Mouse (Mus musculus) heart, embryonic 13.5 days (tissue): Measurements from ENCODE around the gene Tmem86a. TPM values are rescaled to one million over a fixed set of nuclear protein-coding genes. Genes with fewer than 3 reads are reported as not detected.

Source experiments
- ATAC-seq: fragments of 200-750 bp; cut with Nextera tagmentation; 2 replicates; pipeline ENCODE4 v1.8.0; 2017; ENCODE audit warnings: moderate TSS enrichment; ENCODE audit not compliant: insufficient number of reproducible peaks, low FRiP score, low TSS enrichment; ENCODE audit errors: extremely low read depth
- H3K27ac ChIP-seq: fragments of 300-500 bp; sonication (generic); replicated peaks from 2 replicates; pipeline ENCODE4 v1.5.1; 2015; ENCODE audit warnings: moderate library complexity, mild to moderate bottlenecking, inconsistent platforms
- H3K27me3 ChIP-seq: fragments of 300-500 bp; sonication (generic); replicated peaks from 2 replicates; pipeline ENCODE4 v1.6.1; 2015; ENCODE audit warnings: mild to moderate bottlenecking, inconsistent platforms
- H3K36me3 ChIP-seq: fragments of 300-500 bp; sonication (generic); 2 replicates; pipeline ENCODE4 v1.6.1; 2015; ENCODE audit warnings: mild to moderate bottlenecking, inconsistent platforms
- H3K4me1 ChIP-seq: fragments of 300-500 bp; sonication (generic); 2 replicates; pipeline ENCODE4 v1.6.1; 2015; ENCODE audit warnings: inconsistent platforms
- H3K4me2 ChIP-seq: fragments of 300-500 bp; sonication (generic); 2 replicates; pipeline ENCODE4 v1.6.1; 2015; ENCODE audit warnings: inconsistent platforms, mild to moderate bottlenecking, moderate library complexity
- H3K4me3 ChIP-seq: fragments of 300-500 bp; sonication (generic); 2 replicates; pipeline ENCODE4 v1.5.1; 2015; ENCODE audit warnings: moderate library complexity, mild to moderate bottlenecking, inconsistent platforms
- H3K9ac ChIP-seq: fragments of 300-500 bp; sonication (generic); 2 replicates; pipeline ENCODE4 v1.6.1; 2015; ENCODE audit warnings: inconsistent platforms, mild to moderate bottlenecking, moderate library complexity
- H3K9me3 ChIP-seq: fragments of 300-500 bp; sonication (generic); 2 replicates; pipeline ENCODE4 v1.6.1; 2016; ENCODE audit warnings: inconsistent platforms
- whole genome bisulfite sequencing: fragments of 180-500 bp; shearing (Covaris S2); methylation state at CpG from one replicate; pipeline ENCODE4 v1.1.7; 2015; ENCODE audit warnings: mixed read lengths; 5-methylcytosine and 5-hydroxymethylcytosine counted together
- polyA plus RNA-seq: library from polyadenylated mRNA; unstranded; fragments of >200 nt; fragmentation: Nextera tagmentation; extraction: Ambion mirVana; gene quantifications from 2 replicates; pipeline ENCODE4 v1.2.1, GENCODE M21; 2015

Gene Tmem86a
- polyA plus RNA-seq, 1 experiment from 2014 or later: 22.5 TPM

GRCm38 (mm10) chr7:47080868-47081267, 30.5 kb downstream of the Tmem86a start:
- no peak for ATAC-seq

GRCm38 (mm10) chr7:47081277-47081676, 30.9 kb downstream of the Tmem86a start:
- Histone ChIP-seq H3K4me1 (peaks cover 7% of the 10 kb centered on the region), H3K9me3 (no peaks in the 10 kb centered on the region), H3K4me2 (no peak overlapping the region; the same call in 1 of the 2 replicates), H3K4me3 (no peak overlapping the region), H3K36me3 (no peaks in the 10 kb centered on the region), H3K9ac (peak overlapping the region; percentile 56; the same call in 1 of the 2 replicates), H3K27me3 (no peaks in the 10 kb centered on the region), H3K27ac (no peak overlapping the region)
- ATAC-seq: no peak
- WGBS: 34% methylated on average over 6 of the region's 6 CpGs

More at GRCm38 (mm10) chr7:47080868-47081267, 30.5 kb downstream of the Tmem86a start:
- Histone ChIP-seq H3K4me1 (peaks cover 7% of the 10 kb centered on the region), H3K9me3 (no peaks in the 10 kb centered on the region), H3K4me3 (no peak overlapping the region), H3K4me2 (no peak overlapping the region; the same call in 1 of the 2 replicates), H3K9ac (peak overlapping the region; percentile 56; the same call in 1 of the 2 replicates), H3K27ac (no peak overlapping the region), H3K27me3 (no peaks in the 10 kb centered on the region), H3K36me3 (no peaks in the 10 kb centered on the region)
- 31% methylated on average over 3 of the region's 3 CpGs for WGBS

- Histone ChIP-seq H3K27ac (no peak overlapping the region), H3K4me1 (peaks cover 7% of the 10 kb centered on the region), H3K4me3 (no peak overlapping the region), H3K27me3 (no peaks in the 10 kb centered on the region), H3K4me2 (no peak overlapping the region), H3K36me3 (no peaks in the 10 kb centered on the region), H3K9ac (no peak overlapping the region), H3K9me3 (no peaks in the 10 kb centered on the region)
- no peak for ATAC-seq
- 54% methylated on average over 1 of the region's 1 CpGs for WGBS
Measured at GRCm38 (mm10) chr7:47085075-47085474, 34.7 kb downstream of the Tmem86a start.

DNA sequence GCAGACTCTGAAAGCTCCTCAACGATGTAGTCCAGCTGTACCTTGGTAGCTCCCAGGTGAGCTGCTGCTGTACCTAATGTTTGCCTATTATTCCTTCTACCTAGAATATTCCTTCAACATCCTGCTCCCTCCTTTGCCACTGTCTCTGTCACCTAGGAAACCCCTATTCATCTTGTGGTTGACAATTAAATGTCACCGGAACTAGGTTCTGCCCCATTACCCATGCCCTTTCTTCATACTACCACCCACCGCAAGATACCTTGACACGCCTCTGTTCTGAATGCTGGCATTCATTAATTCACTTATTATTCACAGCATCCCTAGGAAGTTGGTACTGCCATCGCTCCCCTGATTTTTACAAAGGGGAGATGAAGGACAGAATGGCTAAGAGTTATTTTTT, 43.5 kb downstream of the Tmem86a start:
- H3K27me3 ChIP-seq: no peaks in the 10 kb centered on the region; the same call in 1 of the 2 replicates
- H3K36me3 ChIP-seq: no peaks in the 10 kb centered on the region
- H3K27ac ChIP-seq: no peak overlapping the region
- no peaks in the 10 kb centered on the region for H3K9me3 ChIP-seq
- no peak for ATAC-seq
- H3K9ac ChIP-seq: no peak overlapping the region
- no peak overlapping the region for H3K4me2 ChIP-seq
- no peaks in the 10 kb centered on the region for H3K4me1 ChIP-seq
- no peak overlapping the region for H3K4me3 ChIP-seq
- 75% methylated on average over 5 of the region's 5 CpGs for WGBS

GRCm38 (mm10) chr7:47094969-47095368, 44.6 kb downstream of the Tmem86a start:
- Histone ChIP-seq H3K4me2 (no peak overlapping the region), H3K9ac (no peak overlapping the region), H3K4me3 (no peak overlapping the region), H3K4me1 (no peaks in the 10 kb centered on the region), H3K27me3 (no peaks in the 10 kb centered on the region; the same call in 1 of the 2 replicates), H3K9me3 (no peaks in the 10 kb centered on the region), H3K27ac (no peak overlapping the region), H3K36me3 (no peaks in the 10 kb centered on the region)
- no peak for ATAC-seq
- WGBS: 60% methylated on average over 2 of the region's 2 CpGs

- H3K9me3 ChIP-seq: no peaks in the 10 kb centered on the region
- H3K9ac ChIP-seq: no peak overlapping the region
- no peak overlapping the region for H3K4me2 ChIP-seq
- 55% methylated on average over 7 of the region's 7 CpGs for WGBS
- 0 out of 2 replicates have a peak, but pooled peaks cover 4% of the 10 kb centered on the region for H3K27me3 ChIP-seq
- no peak overlapping the region for H3K27ac ChIP-seq
- H3K4me3 ChIP-seq: no peak overlapping the region
- no peak for ATAC-seq
- no peaks in the 10 kb centered on the region for H3K36me3 ChIP-seq
- H3K4me1 ChIP-seq: no peaks in the 10 kb centered on the region
Measured at GRCm38 (mm10) chr7:47098044-47098443, 47.6 kb downstream of the Tmem86a start.

- Histone ChIP-seq H3K9ac (no peak overlapping the region), H3K36me3 (no peaks in the 10 kb centered on the region), H3K27me3 (0 out of 2 replicates have a peak, but pooled peaks cover 4% of the 10 kb centered on the region), H3K4me1 (no peaks in the 10 kb centered on the region), H3K9me3 (no peaks in the 10 kb centered on the region), H3K4me3 (no peak overlapping the region), H3K27ac (no peak overlapping the region), H3K4me2 (no peak overlapping the region)
- WGBS: 66% methylated on average over 7 of the region's 7 CpGs
- no peak for ATAC-seq
Measured at GRCm38 (mm10) chr7:47099306-47099705, 48.9 kb downstream of the Tmem86a start.

GRCm38 (mm10) chr7:47100615-47101014, 50.2 kb downstream of the Tmem86a start:
- no peak overlapping the region for H3K4me2 ChIP-seq

GRCm38 (mm10) chr7:47102970-47103369, 52.6 kb downstream of the Tmem86a start:
- no peaks in the 10 kb centered on the region for H3K4me1 ChIP-seq
- 64% methylated on average over 2 of the region's 2 CpGs for WGBS
- ATAC-seq: no peak

More at GRCm38 (mm10) chr7:47100615-47101014, 50.2 kb downstream of the Tmem86a start:
- no peaks in the 10 kb centered on the region for H3K4me1 ChIP-seq
- H3K27ac ChIP-seq: no peak overlapping the region
- no peak overlapping the region for H3K4me3 ChIP-seq
- no peaks in the 10 kb centered on the region for H3K9me3 ChIP-seq
- ATAC-seq: no peak
- H3K9ac ChIP-seq: no peak overlapping the region
- 69% methylated on average over 6 of the region's 6 CpGs for WGBS
- 0 out of 2 replicates have a peak, but pooled peaks cover 4% of the 10 kb centered on the region for H3K27me3 ChIP-seq
- no peaks in the 10 kb centered on the region for H3K36me3 ChIP-seq

DNA sequence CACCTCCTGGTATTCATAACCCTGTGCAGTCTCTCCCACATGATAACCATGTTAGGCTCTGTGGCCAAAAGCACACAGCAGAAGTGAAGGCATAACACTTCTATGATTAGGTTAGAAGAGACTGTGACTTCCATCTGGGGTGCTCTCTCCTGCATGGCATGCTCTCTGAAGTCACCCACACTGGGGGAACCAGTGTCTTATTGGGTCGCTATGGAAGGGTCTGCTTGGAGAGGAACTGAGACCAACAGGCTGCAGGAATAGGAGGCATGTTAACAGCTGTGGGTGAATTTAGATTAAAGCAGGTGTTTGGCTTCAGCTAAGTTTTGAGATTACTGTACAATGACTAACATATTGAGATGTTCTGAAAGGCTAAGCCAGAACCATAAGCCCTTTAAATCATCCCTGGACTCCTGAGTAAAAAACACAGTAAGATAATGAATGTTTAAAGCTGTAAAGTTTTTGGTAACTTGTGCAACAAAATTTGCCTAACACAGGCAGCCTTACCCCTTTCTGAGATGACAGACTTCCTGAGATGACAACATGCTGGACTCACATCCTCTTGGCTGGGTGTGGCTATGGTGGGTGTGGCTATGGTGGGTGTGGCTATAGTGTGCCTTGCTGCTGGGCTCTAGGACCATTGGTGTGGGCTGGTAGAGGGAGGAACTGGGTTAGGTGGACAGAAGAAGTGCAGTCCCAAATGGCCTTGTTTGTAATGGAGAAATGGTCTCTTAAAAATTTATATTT, 53.4 kb downstream of the Tmem86a start:
- Histone ChIP-seq H3K4me3 (no peak overlapping the region), H3K9ac (no peak overlapping the region), H3K4me1 (no peaks in the 10 kb centered on the region), H3K4me2 (no peak overlapping the region), H3K27me3 (0 out of 2 replicates have a peak, but pooled peaks cover 4% of the 10 kb centered on the region), H3K27ac (no peak overlapping the region), H3K9me3 (no peaks in the 10 kb centered on the region), H3K36me3 (no peaks in the 10 kb centered on the region)
- WGBS: 62% methylated on average over 1 of the region's 1 CpGs
- ATAC-seq: no peak

More at GRCm38 (mm10) chr7:47102970-47103369, 52.6 kb downstream of the Tmem86a start:
- Histone ChIP-seq H3K27ac (no peak overlapping the region), H3K4me2 (no peak overlapping the region), H3K27me3 (0 out of 2 replicates have a peak, but pooled peaks cover 4% of the 10 kb centered on the region), H3K9ac (no peak overlapping the region), H3K4me3 (no peak overlapping the region), H3K36me3 (no peaks in the 10 kb centered on the region), H3K9me3 (no peaks in the 10 kb centered on the region)
